Mouse (Mus musculus): ENCODE measurements around the gene Prkra. TPM values are rescaled to one million over a fixed set of nuclear protein-coding genes. Genes with fewer than 3 reads are reported as not detected.

Gene Prkra
- total and polyA plus RNA-seq, 3 experiments: 7.0 to 13.7 (median 8.4) TPM

GRCm38 (mm10) chr2:76597521-76597920 lies 50.3 kb downstream of the Prkra start:
- no peak overlapping the region for H3K4me2 ChIP-seq (ENCODE audit: insufficient read depth, low read depth, poor library complexity, severe bottlenecking)
- no peak overlapping the region for H3K4me3 ChIP-seq (replicated peaks in 1 of 3; ENCODE audit: low read depth in 2 of 3, low read length in 2 of 3, poor library complexity in 1 of 3)
- H3K27ac ChIP-seq (ENCODE audit: insufficient read depth, low read depth): no peak overlapping the region
- in situ Hi-C loops (cut with MboI; ENCODE audit: low pct_ligation_motif_present, low pct_unique_long_range_greater_than_20kb, low sequenced_read_pairs) (loop anchor here (5.0 kb wide), 1 partner anchor 230 kb away; the partner anchor contains the start of gene Rbm45), dilution Hi-C loops (cut with MboI; ENCODE audit: extremely low pct_ligation_motif_present, extremely low pct_unique_long_range_greater_than_20kb, low sequenced_read_pairs) (no loop called here)
- H3K79me2 ChIP-seq (replicated peaks; ENCODE audit: control insufficient read depth, extremely low read depth, insufficient read depth, poor library complexity, severe bottlenecking): no peaks in the 10 kb centered on the region
- no peaks in the 10 kb centered on the region for H3K36me3 ChIP-seq (replicated peaks in 1 of 2; ENCODE audit: control insufficient read depth in 1 of 2, insufficient read depth in 1 of 2, low read length in 1 of 2)
- no peak overlapping the region for H3K9ac ChIP-seq (ENCODE audit: insufficient read depth, low read depth)
- no peaks in the 10 kb centered on the region for H3K9me3 ChIP-seq (replicated peaks; ENCODE audit: low read length)
- no peak for DNase-seq (ENCODE audit: extremely low read depth)
- no peak for TF ChIP-seq USF1 (IDR thresholded peaks at IDR 0.05; ENCODE audit: low read depth, low read length)
- no peak for TF ChIP-seq MXI1 (IDR thresholded peaks at IDR 0.05; ENCODE audit: low read depth, low read length)
- TF ChIP-seq CHD1 (IDR thresholded peaks at IDR 0.05; ENCODE audit: low read depth, low read length): no peak
- no peak for TF ChIP-seq ETS1 (conservative IDR thresholded peaks at IDR 0.05; ENCODE audit: low read depth, low read length)
- TF ChIP-seq EP300 (IDR thresholded peaks at IDR 0.05; ENCODE audit: low read length): no peak
- TF ChIP-seq MEF2A (IDR thresholded peaks at IDR 0.05; ENCODE audit: borderline replicate concordance, low read depth, low read length): no peak
- no peak for TF ChIP-seq TCF12 (IDR thresholded peaks at IDR 0.05; ENCODE audit: low read depth, low read length)
- no peak for TF ChIP-seq TBP (conservative IDR thresholded peaks at IDR 0.05; ENCODE audit: low read depth, low read length)
- no peak for TF ChIP-seq ZNF384 (IDR thresholded peaks at IDR 0.05; ENCODE audit: low read depth, low read length)
- TF ChIP-seq USF2 (conservative IDR thresholded peaks at IDR 0.05; ENCODE audit: low read depth, low read length): no peak
- no peak for TF ChIP-seq HCFC1 (IDR thresholded peaks at IDR 0.05; ENCODE audit: low read depth, low read length)
- 0 out of 4 replicates have a peak, but pooled peaks cover 0 to 3% of the 10 kb centered on the region in 2 experiments for H3K4me1 ChIP-seq (ENCODE audit: control insufficient read depth in 1 of 2, insufficient read depth in 2 of 2)
- H3K27me3 ChIP-seq (replicated peaks): no peaks in the 10 kb centered on the region

- Histone ChIP-seq H3K27ac (ENCODE audit: insufficient read depth, low read depth) (no peak overlapping the region), H3K9ac (ENCODE audit: insufficient read depth, low read depth) (no peak overlapping the region), H3K36me3 (replicated peaks in 1 of 2; ENCODE audit: control insufficient read depth in 1 of 2, insufficient read depth in 1 of 2, low read length in 1 of 2) (no peaks in the 10 kb centered on the region), H3K4me1 (ENCODE audit: control insufficient read depth in 1 of 2, insufficient read depth in 2 of 2) (no peaks in the 10 kb centered on the region), H3K27me3 (replicated peaks) (no peaks in the 10 kb centered on the region), H3K4me2 (ENCODE audit: insufficient read depth, low read depth, poor library complexity, severe bottlenecking) (no peak overlapping the region), H3K9me3 (replicated peaks; ENCODE audit: low read length) (no peaks in the 10 kb centered on the region), H3K4me3 (replicated peaks in 1 of 3; ENCODE audit: low read depth in 2 of 3, low read length in 2 of 3, poor library complexity in 1 of 3) (no peak overlapping the region), H3K79me2 (replicated peaks; ENCODE audit: control insufficient read depth, extremely low read depth, insufficient read depth, poor library complexity, severe bottlenecking) (no peaks in the 10 kb centered on the region)
- dilution Hi-C loops (cut with MboI; ENCODE audit: extremely low pct_ligation_motif_present, extremely low pct_unique_long_range_greater_than_20kb, low sequenced_read_pairs) (no loop called here), in situ Hi-C loops (cut with MboI; ENCODE audit: low pct_ligation_motif_present, low pct_unique_long_range_greater_than_20kb, low sequenced_read_pairs) (no loop called here)
- TF ChIP-seq NELFE (IDR thresholded peaks at IDR 0.05; ENCODE audit: low read depth, low read length): no peak
- no peak for TF ChIP-seq TBP (conservative IDR thresholded peaks at IDR 0.05; ENCODE audit: low read depth, low read length)
- TF ChIP-seq IRF4 (IDR thresholded peaks at IDR 0.05; ENCODE audit: low read depth, low read length): no peak
- TF ChIP-seq RCOR1 (conservative IDR thresholded peaks at IDR 0.05; ENCODE audit: low read depth, low read length): no peak
- no peak for TF ChIP-seq CHD2 (IDR thresholded peaks at IDR 0.05; ENCODE audit: low read length)
- TF ChIP-seq ELF1 (IDR thresholded peaks at IDR 0.05; ENCODE audit: low read depth, low read length): no peak
- TF ChIP-seq TCF12 (IDR thresholded peaks at IDR 0.05; ENCODE audit: low read depth, low read length): no peak
- TF ChIP-seq ZMIZ1 (IDR thresholded peaks at IDR 0.05; ENCODE audit: low read depth, low read length): no peak
- no peak for DNase-seq (ENCODE audit: extremely low read depth)
Measured at GRCm38 (mm10) chr2:76592401-76592924, 55.4 kb downstream of the Prkra start.

Data from CH12.LX (cell line).